Mouse (Mus musculus): ENCODE data around the gene Plagl2.
"Not testable (repeated sequence)": the region's sequence is repeated elsewhere in the genome, so short reads cannot be mapped to it uniquely, and the experiment has no call there.

Gene Plagl2

DNA sequence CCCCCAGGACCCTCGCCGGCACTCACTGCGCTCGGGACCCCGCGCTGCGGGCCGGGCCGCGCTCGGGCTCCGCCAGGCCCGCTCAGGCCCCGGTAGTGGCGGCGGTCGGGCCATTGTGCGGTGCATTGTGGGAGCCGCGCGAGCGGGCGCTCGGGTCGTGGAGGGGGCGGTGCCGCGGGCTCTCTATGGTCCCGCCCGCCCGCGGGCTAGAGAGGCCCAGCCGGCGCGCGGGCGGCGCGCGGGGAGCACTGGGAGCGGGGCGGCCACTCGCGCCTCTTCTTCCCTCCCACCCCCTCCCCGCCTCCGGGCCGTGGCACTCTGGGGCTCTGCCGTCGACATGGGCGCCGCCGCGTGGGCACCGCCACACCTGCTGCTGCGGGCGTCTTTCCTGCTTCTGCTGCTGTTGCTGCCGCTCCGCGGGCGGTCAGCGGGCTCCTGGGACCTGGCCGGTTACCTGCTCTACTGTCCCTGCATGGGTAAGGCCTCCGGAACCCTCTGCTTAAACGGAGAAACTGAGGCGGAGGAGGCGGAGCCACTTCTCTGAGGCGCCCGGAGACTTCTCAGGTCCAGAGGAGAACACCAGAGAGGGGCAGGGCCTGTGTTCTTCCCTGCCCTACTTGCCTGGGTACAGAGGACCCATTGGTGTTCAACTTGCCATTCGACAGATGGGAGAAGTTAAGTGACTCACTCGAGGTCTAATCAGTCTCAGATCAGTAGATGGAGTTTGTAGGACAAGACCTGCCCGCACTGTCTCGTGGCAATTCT lies at the start of gene Plagl2, which contains the start of gene Pofut1:
Plagl2 (minus strand) TSS at position 177 of the 765 bp plus-strand sequence.
Pofut1 (plus strand) TSS at position 284 of the 765 bp plus-strand sequence.
- peak; percentile 93 for DNase-seq (ENCODE audit: low spot score)

DNA sequence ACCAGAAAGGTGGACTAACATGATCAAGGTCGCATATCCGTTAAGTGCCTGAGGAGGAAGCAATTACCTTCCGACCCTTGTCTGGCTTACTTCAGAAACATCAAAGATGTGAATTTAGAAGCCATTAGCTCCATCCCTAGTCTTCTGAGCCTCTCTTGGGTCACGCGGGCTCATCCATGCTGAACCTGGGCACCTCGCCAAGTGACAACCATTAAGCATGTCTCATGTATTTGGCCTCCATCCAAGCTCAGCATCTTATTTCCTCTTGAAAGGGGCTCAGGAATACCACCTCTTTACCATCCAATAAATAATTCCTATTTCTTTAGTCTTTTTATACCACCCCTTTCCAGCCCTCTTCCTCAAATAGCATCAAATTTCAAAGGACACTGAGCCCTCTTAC lies 46.6 kb upstream of the Plagl2 start:
- no peak for DNase-seq (ENCODE audit: low spot score)

DNA sequence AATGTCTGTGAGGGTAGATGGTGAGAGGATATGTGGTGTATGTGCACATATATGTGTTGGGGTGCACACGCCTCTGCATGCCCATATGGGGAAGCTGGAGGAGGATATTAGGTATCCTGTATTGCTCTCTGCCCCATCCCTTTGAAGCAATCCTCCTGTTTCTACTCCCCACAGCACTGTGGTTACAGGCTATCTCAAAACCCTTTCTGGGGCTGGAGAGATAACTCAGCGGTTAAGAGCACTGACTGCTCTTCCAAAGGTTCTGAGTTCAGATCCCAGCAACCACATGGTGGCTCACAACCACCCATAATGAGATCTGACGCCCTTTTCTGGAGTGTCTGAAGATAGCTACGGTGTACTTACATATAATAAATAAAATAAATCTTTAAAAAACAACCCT lies 45.3 kb upstream of the Plagl2 start:
- no peak for DNase-seq (ENCODE audit: low spot score)

DNA sequence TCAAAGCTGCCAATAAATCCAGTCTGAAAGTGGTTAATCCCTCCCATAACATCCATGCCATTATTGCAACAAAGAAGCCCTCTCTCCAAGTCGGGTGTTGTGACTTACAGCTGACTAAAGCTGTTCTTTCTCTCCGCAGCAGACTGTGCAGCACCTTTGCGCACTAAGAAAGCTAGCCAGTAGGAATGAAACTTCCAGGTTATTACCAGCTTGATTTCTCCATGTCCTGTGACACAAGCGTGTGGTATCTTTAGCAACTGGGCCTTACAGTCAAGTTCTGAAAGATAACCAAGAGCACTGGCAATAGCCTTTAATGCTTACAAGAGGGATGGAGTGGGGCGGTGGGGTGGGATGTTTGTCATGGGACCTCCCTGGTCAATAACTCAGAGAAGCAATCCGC lies 42.7 kb upstream of the Plagl2 start:
- no peak for DNase-seq (ENCODE audit: low spot score)

DNA sequence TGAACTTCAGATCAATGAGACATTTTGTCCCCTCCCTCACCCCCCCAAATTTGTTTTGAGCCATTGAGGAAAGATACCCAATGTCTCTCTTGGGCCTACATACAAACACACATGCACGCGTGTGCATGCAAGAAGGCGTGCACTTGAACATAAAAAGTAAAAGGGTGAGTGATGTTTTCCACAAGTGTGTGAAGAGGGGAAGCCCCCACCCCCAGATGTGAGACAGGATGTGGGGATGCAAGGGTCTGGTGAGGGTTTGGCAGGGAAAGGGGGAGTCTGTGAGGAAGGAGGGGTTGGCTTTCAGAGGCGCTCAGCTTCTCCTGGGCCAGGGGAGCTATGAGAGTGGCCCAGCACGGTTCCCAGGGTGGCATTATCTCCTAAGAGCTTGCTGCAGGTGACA lies 37.1 kb upstream of the Plagl2 start:
- no peak for DNase-seq (ENCODE audit: low spot score)

DNA sequence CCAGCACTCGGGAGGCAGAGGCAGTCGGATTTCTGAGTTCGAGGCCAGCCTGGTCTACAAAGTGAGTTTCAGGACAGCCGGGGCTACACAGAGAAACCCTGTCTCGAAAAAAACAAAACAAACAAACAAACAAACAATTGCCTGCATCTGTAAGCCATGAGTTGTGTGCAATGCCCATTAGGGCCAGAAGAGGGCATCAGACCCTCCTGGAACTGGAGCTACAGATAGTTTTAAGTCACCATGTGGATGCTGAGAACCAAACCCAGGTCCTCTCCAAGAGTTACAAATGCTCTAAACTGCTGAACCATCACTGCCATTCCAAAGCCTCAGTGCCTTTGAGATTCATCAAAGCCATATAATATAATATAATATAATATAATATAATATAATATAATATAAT lies 35.6 kb upstream of the Plagl2 start:
- not testable (repeated sequence) for DNase-seq (ENCODE audit: low spot score)

DNA sequence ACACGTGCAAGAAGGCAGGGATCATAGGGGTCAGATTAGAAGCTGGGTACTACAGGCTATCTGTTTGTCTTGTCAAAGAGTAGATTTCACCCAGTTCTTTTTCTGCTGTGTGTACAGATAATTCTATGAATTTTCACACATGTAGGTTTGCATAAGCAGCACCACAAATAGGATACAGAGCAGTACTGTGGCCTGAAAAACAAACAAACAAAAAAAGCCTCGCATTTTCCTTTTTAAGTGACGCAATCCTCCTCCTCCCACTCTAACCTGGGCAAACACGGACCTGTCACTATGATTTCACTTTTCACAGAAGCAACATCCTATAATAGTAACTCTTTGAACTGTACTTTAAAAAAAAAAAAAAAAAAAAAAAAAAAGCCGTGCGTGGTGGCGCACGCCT lies 35.2 kb upstream of the Plagl2 start:
- no peak for DNase-seq (ENCODE audit: low spot score)

DNA sequence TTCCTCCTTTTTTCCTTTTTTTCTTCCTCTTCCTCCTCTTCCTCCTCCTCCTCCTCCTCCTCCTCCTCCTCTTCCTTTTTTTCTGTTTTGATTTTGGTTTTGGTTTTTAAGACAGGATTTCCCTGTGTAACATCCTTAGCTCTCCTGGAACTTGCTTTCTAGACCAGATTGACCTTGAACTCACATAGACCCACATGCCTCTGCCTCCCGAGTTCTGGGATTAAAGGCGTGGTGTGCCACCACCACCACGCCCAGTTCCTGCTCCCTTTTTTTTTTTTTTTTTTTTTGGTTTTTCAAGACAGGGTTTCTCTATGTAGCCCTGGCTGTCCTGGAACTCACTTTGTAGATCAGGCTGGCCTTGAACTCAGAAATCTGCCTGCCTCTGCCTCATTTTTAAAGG lies 34.4 kb upstream of the Plagl2 start:
- not testable (repeated sequence) for DNase-seq (ENCODE audit: low spot score)

DNA sequence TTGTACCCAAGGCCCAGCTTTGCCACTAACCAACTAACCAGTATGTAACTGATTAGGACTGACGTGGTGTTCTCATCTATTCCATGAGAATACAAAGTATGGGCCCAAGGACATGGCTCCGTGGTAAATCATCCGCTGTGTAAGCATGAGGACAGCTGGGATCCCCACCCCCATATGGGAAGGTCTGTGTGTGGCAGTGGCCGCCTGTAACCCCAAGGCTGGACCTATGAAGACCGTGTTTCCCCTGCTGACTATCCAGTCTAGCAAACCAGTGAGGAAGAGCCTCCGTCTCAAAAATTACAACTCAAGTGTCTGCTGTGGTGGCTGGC lies 33.7 kb upstream of the Plagl2 start:
- no peak for DNase-seq (ENCODE audit: low spot score)

DNA sequence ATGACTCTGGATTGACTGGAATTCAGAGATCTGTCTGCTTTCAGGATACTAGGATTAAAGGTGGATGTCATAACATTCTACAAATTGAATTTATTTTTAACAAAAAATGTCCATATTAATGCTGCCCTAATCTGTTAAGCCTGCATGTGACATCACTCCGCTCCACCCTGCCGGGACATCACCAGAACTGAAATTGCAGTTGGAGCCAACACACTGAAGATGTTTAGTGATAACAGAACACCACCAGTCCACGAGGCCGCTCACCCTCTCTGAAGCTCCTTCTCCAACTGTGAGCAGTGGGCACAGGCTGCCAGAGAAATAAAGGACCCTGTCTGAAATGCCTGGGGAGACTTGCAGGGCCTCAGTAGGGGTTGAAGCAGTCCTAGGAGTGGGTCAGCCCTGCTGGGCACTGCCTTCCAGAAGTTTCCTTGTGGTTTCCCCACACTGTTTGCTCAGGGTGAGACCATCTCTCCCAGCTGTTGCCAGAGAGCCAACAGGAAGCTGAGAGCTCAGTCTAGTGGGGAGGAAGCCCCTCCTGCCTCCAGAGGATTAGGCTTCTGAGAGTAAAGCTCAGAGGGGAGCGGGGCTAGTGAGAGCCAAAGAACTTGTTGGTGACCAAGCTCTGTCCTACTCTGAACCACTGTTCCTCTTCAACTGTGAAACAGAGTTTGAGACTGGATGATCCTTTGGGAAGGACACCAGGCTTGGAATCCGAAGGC lies 33.1 kb upstream of the Plagl2 start:
- peak; percentile 37 for DNase-seq (ENCODE audit: low spot score)

DNA sequence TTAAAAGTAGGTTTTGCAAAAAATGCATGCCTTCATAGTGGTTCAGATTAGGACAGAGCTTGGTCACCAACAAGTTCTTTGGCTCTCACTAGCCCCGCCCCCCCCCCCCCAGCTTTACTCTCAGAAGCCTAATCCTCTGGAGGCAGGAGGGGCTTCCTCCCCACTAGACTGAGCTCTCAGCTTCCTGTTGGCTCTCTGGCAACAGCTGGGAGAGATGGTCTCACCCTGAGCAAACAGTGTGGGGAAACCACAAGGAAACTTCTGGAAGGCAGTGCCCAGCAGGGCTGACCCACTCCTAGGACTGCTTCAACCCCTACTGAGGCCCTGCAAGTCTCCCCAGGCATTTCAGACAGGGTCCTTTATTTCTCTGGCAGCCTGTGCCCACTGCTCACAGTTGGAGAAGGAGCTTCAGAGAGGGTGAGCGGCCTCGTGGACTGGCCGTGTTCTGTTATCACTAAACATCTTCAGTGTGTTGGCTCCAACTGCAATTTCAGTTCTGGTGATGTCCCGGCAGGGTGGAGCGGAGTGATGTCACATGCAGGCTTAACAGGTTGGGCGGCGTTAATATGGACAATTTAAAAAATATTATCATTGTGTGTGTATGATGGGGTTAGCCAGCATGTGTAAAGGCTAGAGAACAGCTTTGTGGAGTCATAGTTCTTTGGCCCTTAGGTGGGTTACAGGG lies 29.1 kb upstream of the Plagl2 start:
- not testable (repeated sequence) for DNase-seq (ENCODE audit: low spot score)

DNA sequence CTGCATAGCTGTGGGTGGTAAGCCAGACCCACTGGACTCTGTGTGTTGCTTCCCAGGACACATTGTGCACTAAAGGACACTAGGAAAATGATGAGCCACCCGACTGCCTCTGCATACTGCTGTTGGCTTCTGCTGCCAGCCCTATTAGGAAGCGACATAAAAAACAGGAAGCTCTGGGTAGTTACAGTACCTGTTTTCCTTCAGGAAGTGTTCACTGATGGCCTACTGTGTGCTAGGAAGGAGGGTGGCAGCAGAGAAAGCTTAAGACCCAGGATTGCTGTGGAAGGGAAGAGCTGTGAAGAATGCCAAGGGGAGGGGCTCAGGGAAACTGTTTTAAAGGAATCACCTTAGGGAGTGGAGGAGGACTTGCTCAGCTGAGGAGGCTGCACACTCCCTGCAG lies 26.1 kb upstream of the Plagl2 start:
- DNase-seq (ENCODE audit: low spot score) = no peak

DNA sequence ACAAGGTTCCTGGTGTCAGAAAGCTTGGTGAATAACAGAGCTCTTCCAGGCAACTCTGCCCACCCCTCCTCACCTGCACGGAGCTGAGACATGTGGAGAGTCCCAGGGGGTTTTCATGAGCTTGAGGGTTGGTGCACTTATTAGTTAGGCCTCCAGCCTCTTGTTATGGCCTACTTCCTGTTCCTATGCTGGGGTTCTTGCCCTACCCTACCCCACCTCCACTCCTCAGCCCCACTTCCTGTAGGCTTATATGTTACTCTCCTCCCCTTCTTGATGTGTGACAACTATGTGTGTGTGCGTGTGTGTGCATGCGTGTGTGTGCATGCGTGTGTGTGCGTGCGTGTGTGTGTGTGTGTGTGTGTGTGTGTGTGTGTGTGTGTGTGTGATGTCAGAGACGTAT lies 21.8 kb upstream of the Plagl2 start:
- DNase-seq (ENCODE audit: low spot score) = no peak

DNA sequence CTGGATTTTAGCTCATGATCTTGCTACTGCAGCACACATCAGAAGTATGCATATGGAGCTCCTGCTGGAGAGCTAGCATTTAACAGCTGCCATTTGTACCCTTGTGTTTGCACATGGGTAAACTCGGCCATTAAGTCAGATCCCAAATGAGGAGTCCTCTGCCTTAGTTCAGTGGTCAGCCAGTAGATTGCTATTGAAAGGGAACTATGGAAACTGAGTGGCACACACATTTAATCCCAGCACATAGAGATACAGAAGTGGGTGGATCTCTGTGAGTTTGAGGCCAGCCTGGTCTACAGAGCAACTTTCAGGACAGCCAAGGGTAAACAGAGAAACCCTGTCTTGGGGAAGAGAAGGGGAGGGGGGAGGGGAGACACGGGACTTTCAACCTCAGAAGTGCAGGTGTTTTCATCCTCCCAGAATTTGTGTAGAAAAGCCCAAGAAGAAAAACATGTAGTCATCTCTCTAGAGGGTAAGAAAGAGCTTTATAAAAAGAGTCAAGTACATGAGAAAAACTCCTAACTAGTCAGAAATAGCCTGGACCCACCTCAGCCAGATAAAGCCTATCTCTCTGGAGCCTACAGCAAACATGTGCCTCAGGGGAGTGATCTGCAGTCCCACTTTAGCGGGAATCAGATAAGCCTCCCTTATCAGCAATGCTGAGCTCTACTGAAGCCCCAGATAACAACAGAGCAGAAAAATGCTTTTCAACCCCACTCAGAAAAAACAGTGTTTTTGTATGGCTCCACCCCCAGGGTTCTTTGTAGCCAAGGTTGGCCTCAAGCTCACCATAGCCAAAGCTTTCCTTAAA lies 18.8 kb upstream of the Plagl2 start:
- no peak for DNase-seq (ENCODE audit: low spot score)

DNA sequence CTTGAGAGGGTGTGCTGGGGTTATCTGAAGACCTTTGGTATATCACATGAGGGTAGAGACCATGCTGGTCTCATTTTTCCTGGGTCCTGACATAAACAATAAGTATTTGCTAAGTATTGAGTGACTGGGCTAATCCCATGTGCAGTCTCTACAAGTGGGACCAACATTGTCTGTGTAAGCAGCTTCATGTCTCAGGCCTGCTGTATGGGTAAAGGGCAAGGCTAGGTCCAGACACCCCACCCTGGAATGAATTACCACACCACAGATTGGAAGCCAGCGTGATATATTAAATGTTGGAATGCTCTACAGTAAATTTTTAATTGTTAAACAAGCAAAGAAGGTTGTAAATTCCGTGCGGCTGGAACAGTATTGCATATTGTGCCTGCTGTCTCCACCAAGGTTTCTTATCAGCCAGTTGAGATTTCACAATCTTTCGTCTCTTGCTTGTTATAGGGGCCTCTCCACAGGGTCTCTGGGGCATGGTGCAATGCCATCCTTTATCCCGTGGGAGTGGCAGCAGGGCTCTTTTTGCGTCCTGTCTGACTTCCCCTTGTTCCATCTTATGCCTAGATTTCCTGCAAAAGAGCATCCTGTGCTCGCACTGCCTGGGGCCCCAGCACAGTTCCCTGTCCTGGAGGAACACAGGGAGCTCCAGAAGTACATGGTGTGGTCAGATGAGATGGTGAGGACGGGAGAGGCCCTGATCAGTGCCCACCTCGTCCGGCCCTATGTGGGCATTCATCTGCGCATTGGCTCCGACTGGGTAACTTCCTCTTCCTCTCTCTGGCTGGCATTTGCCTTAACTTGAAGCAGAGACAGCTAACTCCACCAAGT lies 18.0 kb upstream of the Plagl2 start:
- DNase-seq (ENCODE audit: low spot score) = no peak

DNA sequence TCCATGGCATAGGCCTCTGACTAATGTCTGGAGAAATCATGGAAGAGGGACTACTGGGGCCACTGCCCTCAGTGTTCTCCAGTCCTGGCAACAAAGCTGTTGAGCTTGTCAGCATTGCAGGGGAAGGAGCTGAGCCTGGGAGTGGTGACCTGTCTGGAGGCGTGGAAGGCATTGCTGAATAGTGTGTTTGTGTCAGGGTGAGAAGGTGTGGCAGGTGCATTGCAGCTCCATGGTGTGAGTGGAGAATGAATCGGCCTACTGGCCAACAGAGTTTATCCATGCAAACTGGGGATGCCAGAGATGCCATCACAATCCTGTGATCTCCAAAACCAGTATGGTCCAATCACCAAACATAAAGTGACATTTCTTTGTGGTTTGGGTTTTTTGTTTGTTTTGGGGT lies 15.4 kb upstream of the Plagl2 start:
- DNase-seq (ENCODE audit: low spot score) = no peak

DNA sequence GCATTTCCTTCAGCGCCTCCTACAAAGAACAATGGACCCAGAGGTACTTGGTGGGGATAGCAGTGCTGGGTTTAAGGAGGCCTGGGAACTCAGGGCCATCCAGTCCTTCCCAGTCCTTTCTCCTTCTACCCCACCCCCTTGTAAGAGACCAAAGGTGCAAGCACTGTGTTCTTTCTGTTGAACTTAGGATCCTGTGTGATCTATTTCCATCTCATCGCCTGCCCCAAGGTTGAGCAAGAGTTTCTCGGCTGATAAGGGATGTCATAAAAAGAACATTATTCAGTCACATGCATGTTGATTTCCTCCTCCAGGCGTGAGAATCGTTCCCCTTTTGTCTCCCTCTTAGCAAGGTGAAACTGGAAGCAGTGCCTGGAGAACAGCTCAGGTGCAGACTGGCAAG lies 8.5 kb upstream of the Plagl2 start:
- DNase-seq (ENCODE audit: low spot score) = no peak

DNA sequence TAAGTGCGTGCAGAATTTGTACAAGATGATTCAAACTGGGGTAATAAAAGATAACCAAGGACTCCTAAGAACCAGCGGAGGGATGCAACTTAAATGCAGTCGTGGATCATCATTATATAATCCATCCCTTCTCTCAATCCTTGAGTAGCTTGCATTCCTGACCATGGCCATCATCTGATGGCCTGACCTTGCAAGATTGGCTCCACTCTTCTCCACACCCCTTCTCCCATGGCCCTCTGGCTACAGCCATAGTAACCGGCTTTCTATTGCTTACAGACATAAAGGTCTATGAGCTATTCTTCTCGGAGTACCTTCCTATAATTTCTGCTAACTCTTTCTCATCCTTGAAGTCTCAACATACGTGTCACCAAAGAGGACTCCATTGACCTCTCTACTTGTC lies 930 bp upstream of the Plagl2 start:
- no peak for DNase-seq (ENCODE audit: low spot score)

DNA sequence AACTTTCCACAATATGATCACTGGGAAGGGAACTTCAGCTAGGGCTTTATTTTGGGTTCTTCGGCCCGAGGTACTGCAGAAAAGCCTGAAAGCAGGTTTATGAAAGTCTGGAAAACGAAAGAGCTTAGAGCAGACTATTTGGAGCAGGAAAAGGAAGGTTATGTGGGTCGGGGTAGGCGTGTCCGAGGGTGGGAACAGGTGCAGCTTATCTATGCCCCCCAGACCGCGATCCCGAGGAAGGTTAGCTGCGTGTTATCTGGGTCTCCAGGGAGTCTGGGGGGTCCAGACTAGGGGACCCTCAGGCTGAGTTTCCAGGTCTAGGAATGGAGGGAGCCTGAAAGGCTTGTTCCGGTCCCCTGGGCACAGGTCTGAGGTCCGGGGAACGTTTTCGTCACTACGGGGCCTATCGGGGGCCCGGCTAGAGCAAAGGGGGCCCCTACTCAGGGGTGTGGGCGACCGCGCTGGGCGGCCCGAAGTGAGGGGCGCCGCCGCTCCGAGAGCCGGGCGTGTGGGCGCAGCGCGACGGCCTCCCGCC lies 458 bp downstream of the Plagl2 start:
- DNase-seq (ENCODE audit: low spot score) = no peak

DNA sequence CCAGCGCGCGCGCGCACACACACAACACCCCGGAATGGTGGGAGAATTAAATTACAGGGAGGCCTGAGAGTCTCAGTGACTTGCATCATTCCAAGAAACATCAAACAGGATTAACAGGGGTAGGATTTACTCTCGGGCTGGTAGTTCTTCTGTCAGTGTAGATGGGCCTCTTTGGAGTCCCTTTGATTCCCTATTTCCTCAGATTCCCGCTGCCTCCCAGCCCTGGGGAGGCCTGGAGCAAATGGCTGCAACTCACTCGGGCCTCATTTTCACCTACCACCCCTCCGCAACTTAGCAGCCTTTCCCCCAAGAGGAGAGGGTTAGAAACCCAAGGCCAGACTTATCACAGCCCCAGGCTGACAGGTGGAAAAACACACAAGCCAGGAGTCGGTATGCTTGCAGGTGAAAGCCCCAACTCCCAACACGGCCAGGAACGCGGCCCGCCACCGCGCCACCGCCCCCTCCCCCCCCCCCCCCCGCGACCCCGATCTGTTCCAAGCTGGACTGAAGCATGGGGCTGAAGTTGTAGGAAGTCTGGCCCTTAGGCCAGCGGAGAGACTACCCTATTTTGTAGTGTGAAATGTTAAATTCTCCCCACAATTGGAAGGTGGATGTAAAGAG lies 1.3 kb downstream of the Plagl2 start:
- peak; percentile 31 for DNase-seq (ENCODE audit: low spot score)
